Mouse (Mus musculus) activated CD4-positive, CD25-positive, alpha-beta regulatory T cell (primary cell): ENCODE data around the gene Calb2. TPM values are rescaled to one million over a fixed set of nuclear protein-coding genes. Genes with fewer than 3 reads are reported as not detected.

Experiments used
- polyA plus RNA-seq, 2 experiments: library from polyadenylated mRNA; unstranded; fragments of 100-300 nt; shearing (Covaris generic); gene quantifications; one replicate each; pipeline ENCODE4 v1.2.1; 2017

Calb2 gene
- not detected for polyA plus RNA-seq

DNA sequence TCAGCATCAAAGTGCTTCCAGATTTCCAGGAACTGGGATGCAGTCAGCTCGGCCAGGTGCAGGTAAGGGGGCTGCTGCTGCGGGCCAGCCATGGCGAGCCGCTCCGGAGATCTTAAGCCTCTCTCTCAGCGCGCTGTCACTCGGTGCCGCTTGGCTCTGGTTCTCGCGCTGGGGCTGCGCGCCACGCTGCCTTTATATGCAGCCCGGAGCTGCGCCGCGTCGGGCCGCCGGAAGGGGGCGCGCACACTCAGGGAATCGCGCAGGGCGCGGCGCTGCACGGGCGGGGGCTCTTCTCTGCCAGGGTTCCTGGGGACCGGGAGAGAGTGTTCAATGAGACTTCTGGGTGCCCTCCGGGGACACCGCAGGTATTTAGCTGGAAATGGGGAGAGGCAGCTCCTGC, at the start of gene Calb2:
Calb2 (minus strand) TSS at position 165 of the 400 bp plus-strand sequence.

DNA sequence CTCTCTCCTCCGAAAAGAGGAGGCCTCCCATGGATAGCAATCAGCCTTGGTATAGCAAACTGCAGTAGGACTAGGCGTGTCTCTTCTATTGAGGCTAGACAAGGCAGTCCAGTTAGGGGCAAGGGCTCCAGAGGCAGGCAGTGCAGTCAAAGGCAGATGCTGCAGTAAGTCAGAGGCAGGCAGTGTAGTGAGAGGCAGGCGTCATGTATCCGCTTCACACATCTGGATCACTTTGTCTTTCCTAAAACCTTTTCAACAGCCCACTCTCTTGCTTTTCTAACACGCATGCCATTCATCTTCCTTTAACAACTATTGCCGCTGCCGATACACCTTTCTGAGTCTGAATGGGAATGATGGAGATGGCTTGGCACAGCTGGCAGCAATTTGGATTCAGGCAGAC, 47.4 kb upstream of the Calb2 start, which contains the start of gene Cmtr2:
Cmtr2 (plus strand) TSS at position 301 of the 400 bp plus-strand sequence.

DNA sequence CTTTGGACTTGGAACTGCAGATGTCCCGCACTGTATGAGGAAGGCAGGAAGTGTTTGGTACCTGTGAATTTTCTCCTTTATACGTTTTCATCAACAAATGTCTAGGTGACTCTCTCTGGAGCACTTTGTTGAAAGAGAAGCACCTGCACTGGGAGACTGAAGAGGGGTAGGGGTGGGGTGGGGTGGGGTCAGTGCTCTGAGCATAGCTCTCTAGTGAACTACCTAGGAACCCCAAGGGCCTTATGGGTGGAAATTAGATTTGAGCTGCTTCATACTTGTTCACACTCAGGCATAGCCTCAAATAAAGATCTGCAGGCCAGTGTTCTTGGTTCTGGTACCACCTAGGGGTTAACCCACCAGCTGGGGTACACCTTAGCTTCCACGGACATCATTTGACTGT, 65.4 kb downstream of the Calb2 start, which contains the start of gene Gm17720:
Gm17720 (minus strand) TSS at position 101 of the 400 bp plus-strand sequence.

DNA sequence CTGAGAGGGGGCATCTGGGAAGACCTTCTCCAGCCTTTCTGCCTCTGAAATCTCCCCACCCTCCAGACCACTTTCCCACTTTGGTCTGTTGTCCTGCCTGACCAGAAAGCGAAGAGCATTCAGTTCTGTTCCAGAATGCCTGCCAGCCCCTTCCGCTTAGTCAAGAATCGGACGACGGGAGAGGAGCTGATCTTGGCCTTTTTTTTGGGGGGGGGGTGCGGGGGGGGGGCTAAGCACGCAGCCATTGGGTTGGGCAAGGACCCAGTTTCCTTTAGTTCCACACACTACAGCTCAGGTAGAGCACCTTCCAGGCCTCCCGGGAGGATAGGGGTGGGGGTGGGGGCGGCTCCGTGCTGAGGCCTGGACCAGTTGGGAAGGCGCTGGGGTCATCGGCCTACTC, 67.1 kb downstream of the Calb2 start, which contains the start of gene Gm21964:
Gm21964 (plus strand) TSS at position 301 of the 400 bp plus-strand sequence.

Other genes starting within 250 kb of the Calb2 start
- under 1 TPM in 1 of 2 experiments, not detected in 1; 0.81 TPM for gene Marveld3, start 206.0 kb downstream of the Calb2 start, polyA plus RNA-seq
- under 1 TPM in 1 of 2 experiments, not detected in 1; 0.21 TPM for gene Tat, start 177.8 kb downstream of the Calb2 start, polyA plus RNA-seq
- gene Chst4, start 128.5 kb downstream of the Calb2 start, polyA plus RNA-seq: under 1 TPM; 0.12 to 0.41 TPM
- 1 to 10 TPM in 1 of 2 experiments, under 1 TPM in 1; 0.50 to 2.3 TPM for gene Zfp612, start 88.5 kb downstream of the Calb2 start, polyA plus RNA-seq
- gene Gm21964, start 67.0 kb downstream of the Calb2 start, polyA plus RNA-seq: not detected
- gene Gm17720, start 65.5 kb downstream of the Calb2 start, polyA plus RNA-seq: not detected
- 1 to 10 TPM; 5.3 to 8.7 TPM for gene Cmtr2, start 47.5 kb upstream of the Calb2 start, polyA plus RNA-seq
- gene Hydin, start 98.8 kb upstream of the Calb2 start, polyA plus RNA-seq: under 1 TPM in 1 of 2 experiments, not detected in 1; 0.23 TPM